Mouse (Mus musculus) megakaryocyte-erythroid progenitor cell, adult 5 weeks (primary cell): ENCODE data around the gene Ndufa13. TPM values are rescaled to one million over a fixed set of nuclear protein-coding genes. Genes with fewer than 3 reads are reported as not detected.

ENCODE experiments used
- polyA plus RNA-seq: library from polyadenylated mRNA; stranded (reverse); fragments of >175 nt; gene quantifications from 2 replicates; pipeline ENCODE4 v1.2.3, GENCODE M21; 2012

Gene Ndufa13
- 142 and 151 TPM in 2 replicates for polyA plus RNA-seq

DNA sequence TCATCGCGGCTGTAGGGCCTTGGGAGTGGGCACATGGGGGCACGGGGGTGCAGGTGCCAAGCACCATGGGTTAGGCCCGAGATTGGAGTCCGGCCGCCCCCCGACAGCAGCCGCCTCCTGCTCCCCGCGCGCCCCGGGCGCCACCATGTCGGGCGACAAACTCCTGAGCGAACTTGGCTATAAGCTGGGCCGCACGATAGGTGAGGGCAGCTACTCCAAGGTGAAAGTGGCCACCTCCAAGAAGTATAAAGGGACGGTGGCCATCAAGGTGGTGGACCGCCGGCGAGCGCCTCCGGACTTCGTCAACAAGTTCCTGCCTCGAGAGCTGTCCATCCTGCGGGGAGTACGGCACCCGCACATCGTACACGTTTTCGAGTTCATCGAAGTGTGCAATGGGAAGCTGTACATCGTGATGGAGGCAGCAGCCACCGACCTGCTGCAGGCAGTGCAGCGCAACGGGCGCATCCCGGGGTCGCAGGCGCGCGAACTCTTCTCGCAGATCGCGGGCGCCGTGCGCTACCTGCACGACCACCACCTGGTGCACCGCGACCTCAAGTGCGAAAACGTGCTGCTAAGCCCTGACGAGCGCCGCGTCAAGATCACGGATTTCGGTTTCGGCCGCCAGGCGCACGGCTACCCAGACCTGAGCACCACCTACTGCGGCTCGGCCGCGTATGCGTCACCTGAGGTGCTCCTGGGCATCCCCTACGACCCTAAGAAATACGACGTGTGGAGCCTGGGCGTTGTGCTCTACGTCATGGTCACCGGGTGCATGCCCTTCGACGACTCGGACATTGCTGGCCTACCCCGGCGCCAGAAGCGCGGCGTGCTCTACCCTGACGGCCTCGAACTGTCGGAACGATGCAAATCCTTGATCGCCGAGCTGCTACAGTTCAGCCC, at the start of gene Ndufa13, which contains the start of the genes Tssk6 and Yjefn3:
Gene Ndufa13, minus strand, starts transcription at position 396 of the 900 bp plus-strand sequence.
Gene Tssk6, plus strand, starts transcription at position 22 of the 900 bp plus-strand sequence.
Gene Yjefn3, minus strand, starts transcription at position 550 of the 900 bp plus-strand sequence.

DNA sequence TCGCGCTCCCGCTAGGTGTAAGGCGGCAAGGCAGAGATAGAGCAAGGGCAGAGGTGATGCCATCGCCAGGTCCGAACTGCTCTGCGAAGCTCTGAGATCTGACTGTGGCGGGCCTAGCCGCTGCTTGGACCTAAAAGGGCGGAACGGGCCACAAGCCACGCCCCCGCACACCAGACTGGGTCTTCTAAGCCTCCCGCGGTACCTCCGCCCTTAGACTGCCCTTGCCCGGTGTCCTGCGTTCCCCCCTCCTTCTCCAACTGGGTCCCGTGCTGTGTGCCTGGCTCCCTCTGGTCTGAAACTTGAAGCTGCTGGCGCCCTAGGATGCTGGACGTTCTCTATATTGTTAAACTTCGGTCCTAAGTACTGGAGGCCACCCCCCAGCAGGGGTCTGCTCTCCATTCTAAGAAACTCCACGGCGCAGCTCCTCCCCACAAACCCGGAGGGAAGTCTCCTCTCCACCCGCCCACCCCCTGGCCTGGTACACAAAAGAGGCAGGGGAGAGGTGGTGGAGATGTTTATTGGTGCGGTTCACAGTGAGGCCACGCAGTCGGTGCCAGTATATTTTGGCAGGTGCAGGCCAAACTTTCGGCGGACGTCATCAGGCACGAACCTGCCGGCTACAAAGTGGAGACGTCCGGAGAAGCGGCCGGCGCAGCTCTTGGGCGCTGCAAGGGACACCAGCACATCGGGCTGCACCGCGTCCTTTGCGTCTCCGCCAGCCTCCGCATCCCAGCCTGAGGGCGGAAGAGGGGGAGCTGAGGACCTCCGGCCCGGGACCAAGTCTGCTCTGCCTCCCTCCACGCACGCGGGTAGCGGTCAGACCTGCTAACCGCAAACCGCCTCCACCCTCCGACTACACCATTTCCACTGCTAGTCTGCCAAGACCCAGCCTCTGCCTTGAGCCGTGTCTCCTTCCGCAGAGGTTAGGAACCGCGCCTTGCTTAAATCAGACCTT, 14.8 kb downstream of the Ndufa13 start, which contains the start of gene Cilp2:
Gene Cilp2, minus strand, starts transcription at position 399 of the 955 bp plus-strand sequence.

Other genes starting within 250 kb of the Ndufa13 start
- not detected in 2 replicates for gene Zfp964, start 248.1 kb downstream of the Ndufa13 start, polyA plus RNA-seq
- 1.2 and 2.9 TPM in 2 replicates for gene Zfp869, start 191.8 kb downstream of the Ndufa13 start, polyA plus RNA-seq
- gene Zfp963, start 152.6 kb downstream of the Ndufa13 start, polyA plus RNA-seq, result 0.34 and 1.2 TPM in 2 replicates
- gene Gm20422, start 127.7 kb downstream of the Ndufa13 start, polyA plus RNA-seq, result 1.1 and 2.0 TPM in 2 replicates
- 66.9 and 72.1 TPM in 2 replicates for gene Atp13a1, start 111.4 kb downstream of the Ndufa13 start, polyA plus RNA-seq
- 0.95 and 1.9 TPM in 2 replicates for gene Zfp866, start 111.4 kb downstream of the Ndufa13 start, polyA plus RNA-seq
- 55.4 and 65.7 TPM in 2 replicates for gene Gmip, start 93.9 kb downstream of the Ndufa13 start, polyA plus RNA-seq
- 1.4 and 1.8 TPM in 2 replicates for gene Lpar2, start 80.1 kb downstream of the Ndufa13 start, polyA plus RNA-seq
- gene Pbx4, start 70.1 kb downstream of the Ndufa13 start, polyA plus RNA-seq, result 53.7 and 82.5 TPM in 2 replicates
- gene Cilp2, start 14.9 kb downstream of the Ndufa13 start, polyA plus RNA-seq, result 0.23 and 0.24 TPM in 2 replicates
- 2.6 and 4.7 TPM in 2 replicates for gene Tssk6, start 374 bp downstream of the Ndufa13 start, polyA plus RNA-seq
- gene Yjefn3, start 154 bp upstream of the Ndufa13 start, polyA plus RNA-seq, result 1.4 and 2.5 TPM in 2 replicates
- gene Gatad2a, start 93.8 kb upstream of the Ndufa13 start, polyA plus RNA-seq, result 94.1 and 106 TPM in 2 replicates
- 30.2 and 31.7 TPM in 2 replicates for gene Mau2, start 140.2 kb upstream of the Ndufa13 start, polyA plus RNA-seq
- gene Sugp1, start 140.3 kb upstream of the Ndufa13 start, polyA plus RNA-seq, result 39.8 and 41.2 TPM in 2 replicates
- gene Tm6sf2, start 170.4 kb upstream of the Ndufa13 start, polyA plus RNA-seq, result not detected in 2 replicates
- 0.02 TPM in 1 of 2 replicates, not detected in the other for gene Hapln4, start 180.9 kb upstream of the Ndufa13 start, polyA plus RNA-seq
- not detected in 2 replicates for gene Ncan, start 218.3 kb upstream of the Ndufa13 start, polyA plus RNA-seq
- 18.9 and 22.4 TPM in 2 replicates for gene Nr2c2ap, start 228.8 kb upstream of the Ndufa13 start, polyA plus RNA-seq
- gene Rfxank, start 236.6 kb upstream of the Ndufa13 start, polyA plus RNA-seq, result 8.8 and 10.6 TPM in 2 replicates
- 86.9 and 91.2 TPM in 2 replicates for gene Borcs8, start 236.9 kb upstream of the Ndufa13 start, polyA plus RNA-seq
- 0.36 and 0.43 TPM in 2 replicates for gene Mef2b, start 237.2 kb upstream of the Ndufa13 start, polyA plus RNA-seq